In genomic region chrX:13729835-13730480, GRCm38 (mm10) we compare ENCODE assay signal across 13 mouse cellular contexts.
DNase-seq lines count a peak whose midpoint lies in the region; ATAC-seq and TF ChIP-seq lines count a peak whose summit lies in the region.
"Had no signal": no experiment of that assay in that cellular context is flagged by ENCODE, and none has a peak within 500 bp of the region (broad histone marks: within the 10 kb centered on the region; RNA-seq: fewer than 3 reads in every experiment).

No protein-coding gene starts in this region.

- H3K36me3 ChIP-seq in kidney, embryonic 16.5 days (ENCODE audit: insufficient read depth, low read length) = no peaks in the 10 kb centered on the region
- H3K36me3 ChIP-seq in midbrain, postnatal 0 days (ENCODE audit: insufficient read depth, low read length) = no peaks in the 10 kb centered on the region
- H3K36me3 ChIP-seq in midbrain, embryonic 15.5 days (replicated peaks) = no peaks in the 10 kb centered on the region

- WGBS in kidney, embryonic 16.5 days = 74% methylated on average over 1 of the region's 1 CpGs
- 68% methylated on average over 1 of the region's 1 CpGs for WGBS in midbrain, postnatal 0 days
- WGBS in midbrain, embryonic 15.5 days = 83% methylated on average over 1 of the region's 1 CpGs

- TF ChIP-seq CTCF in midbrain, postnatal 0 days (IDR thresholded peaks at IDR 0.05) = peak; percentile 48

- DNase-seq in cerebellum, adult 9-10 months = peak; percentile 16
- DNase-seq in cerebellum, adult 18-20 months = no peak
- DNase-seq in kidney, postnatal 10 days = peak; percentile 9
- peak; percentile 22 for DNase-seq in midbrain, postnatal 0 days (ENCODE audit: low spot score)
- DNase-seq in lung, postnatal 36 days = peak; percentile 10
- DNase-seq in heart, postnatal 14 days = no peak
- DNase-seq: adrenal gland, adult 8-10 months; cerebellum, adult 11 months; heart, postnatal 4 days; kidney, adult 2 months; thymus, postnatal 14 days had no signal

- H3K9me3 ChIP-seq in kidney, embryonic 16.5 days (ENCODE audit: low read length) = no peaks in the 10 kb centered on the region
- no peaks in the 10 kb centered on the region for H3K9me3 ChIP-seq in midbrain, postnatal 0 days (ENCODE audit: low read length)
- H3K9me3 ChIP-seq in midbrain, embryonic 15.5 days = no peaks in the 10 kb centered on the region

- H3K27ac ChIP-seq in kidney, embryonic 16.5 days (ENCODE audit: low read length) = no peak overlapping the region
- H3K27ac ChIP-seq in midbrain, postnatal 0 days (ENCODE audit: low read depth, low read length) = no peak overlapping the region
- no peak overlapping the region for H3K27ac ChIP-seq in midbrain, embryonic 15.5 days

- no peak for ATAC-seq in kidney, embryonic 16.5 days (ENCODE audit: low FRiP score, low TSS enrichment)
- no peak for ATAC-seq in midbrain, postnatal 0 days (ENCODE audit: low FRiP score)
- ATAC-seq in midbrain, embryonic 15.5 days (replicated peaks) = no peak

- intact Hi-C loops in heart, postnatal 14 days (cut with DNase I) = loop anchor here (10.0 kb wide), 1 partner anchor 115 kb away; no protein-coding TSS in a partner anchor

- no peak overlapping the region for H3K4me2 ChIP-seq in kidney, embryonic 16.5 days (replicated peaks; ENCODE audit: low read depth, low read length)
- no peak overlapping the region for H3K4me2 ChIP-seq in midbrain, postnatal 0 days (ENCODE audit: low read depth, low read length, poor library complexity, severe bottlenecking)
- H3K4me2 ChIP-seq in midbrain, embryonic 15.5 days = no peak overlapping the region

- no peak overlapping the region for H3K9ac ChIP-seq in kidney, embryonic 16.5 days (replicated peaks; ENCODE audit: low read length)
- H3K9ac ChIP-seq in midbrain, postnatal 0 days (replicated peaks; ENCODE audit: low read length, poor library complexity, severe bottlenecking) = no peak overlapping the region
- H3K9ac ChIP-seq in midbrain, embryonic 15.5 days = no peak overlapping the region

- H3K4me1 ChIP-seq in kidney, embryonic 16.5 days (ENCODE audit: insufficient read depth, low read length) = no peaks in the 10 kb centered on the region
- H3K4me1 ChIP-seq in midbrain, postnatal 0 days (ENCODE audit: insufficient read depth, low read length) = no peaks in the 10 kb centered on the region
- no peaks in the 10 kb centered on the region for H3K4me1 ChIP-seq in midbrain, embryonic 15.5 days

- H3K27me3 ChIP-seq in kidney, embryonic 16.5 days (ENCODE audit: insufficient read depth, low read length) = no peaks in the 10 kb centered on the region
- no peaks in the 10 kb centered on the region for H3K27me3 ChIP-seq in midbrain, postnatal 0 days (ENCODE audit: insufficient read depth, low read length)
- H3K27me3 ChIP-seq in midbrain, embryonic 15.5 days (replicated peaks) = no peaks in the 10 kb centered on the region

- H3K4me3 ChIP-seq in kidney, embryonic 16.5 days (ENCODE audit: low read length) = no peak overlapping the region
- H3K4me3 ChIP-seq in midbrain, postnatal 0 days (ENCODE audit: low read depth, low read length) = no peak overlapping the region
- H3K4me3 ChIP-seq in midbrain, embryonic 15.5 days = no peak overlapping the region

Comparison
In these comparisons a context has a peak if more than half of its experiments do, and no peak if none do; other contexts are left out.
1. DNase-seq: peak in cerebellum, adult 9-10 months (single experiment), kidney, postnatal 10 days (single experiment), midbrain, postnatal 0 days (single experiment) and lung, postnatal 36 days (single experiment); none in cerebellum, adult 18-20 months (0 of 2) and heart, postnatal 14 days (0 of 2).